Mouse (Mus musculus) stomach, embryonic 15.5 days (tissue): Measurements from ENCODE around the gene Anln. TPM values are rescaled to one million over a fixed set of nuclear protein-coding genes. Genes with fewer than 3 reads are reported as not detected.

Source experiments
- ATAC-seq: fragments of 200-750 bp; cut with Nextera tagmentation; 2 replicates; pipeline ENCODE4 v1.8.0; 2017; ENCODE audit warnings: low read depth, moderate number of reproducible peaks, moderate TSS enrichment; ENCODE audit not compliant: insufficient read depth, low FRiP score
- H3K27ac ChIP-seq: fragments of 300-500 bp; sonication (generic); 2 replicates; pipeline ENCODE4 v1.5.1; 2015; ENCODE audit warnings: mild to moderate bottlenecking, inconsistent platforms
- H3K27me3 ChIP-seq: fragments of 300-500 bp; sonication (generic); replicated peaks from 2 replicates; pipeline ENCODE4 v1.6.1; 2015; ENCODE audit warnings: inconsistent platforms
- H3K36me3 ChIP-seq: fragments of 300-500 bp; sonication (generic); 2 replicates; pipeline ENCODE4 v1.6.1; 2015; ENCODE audit warnings: inconsistent platforms
- H3K4me1 ChIP-seq: fragments of 300-500 bp; sonication (generic); 2 replicates; pipeline ENCODE4 v1.6.1; 2015; ENCODE audit warnings: inconsistent platforms
- H3K4me2 ChIP-seq: fragments of 300-500 bp; sonication (generic); 2 replicates; pipeline ENCODE4 v1.6.1; 2015; ENCODE audit warnings: mild to moderate bottlenecking, inconsistent platforms
- H3K4me3 ChIP-seq: fragments of 300-500 bp; sonication (generic); replicated peaks from 2 replicates; pipeline ENCODE4 v1.5.1; 2015; ENCODE audit warnings: inconsistent platforms
- H3K9ac ChIP-seq: fragments of 300-500 bp; sonication (generic); 2 replicates; pipeline ENCODE4 v1.6.1; 2015; ENCODE audit warnings: inconsistent platforms
- H3K9me3 ChIP-seq: fragments of 300-500 bp; sonication (generic); 2 replicates; pipeline ENCODE4 v1.6.1; 2016; ENCODE audit warnings: inconsistent platforms
- WGBS: fragments of 180-500 bp; shearing (Covaris S2); methylation state at CpG from one replicate; pipeline ENCODE4 v1.1.7; 2015; 5-methylcytosine and 5-hydroxymethylcytosine counted together
- polyA plus RNA-seq: library from polyadenylated mRNA; unstranded; fragments of >200 nt; fragmentation: Nextera tagmentation; extraction: Ambion mirVana; gene quantifications from 2 replicates; pipeline ENCODE4 v1.2.1, GENCODE M21; 2015

The Anln gene
- polyA plus RNA-seq, 1 experiment from 2014 or later: 47.9 TPM

- Histone ChIP-seq H3K9ac (no peak overlapping the region; the same call in 1 of the 2 replicates), H3K27ac (no peak overlapping the region), H3K9me3 (no peaks in the 10 kb centered on the region), H3K4me1 (no peaks in the 10 kb centered on the region), H3K36me3 (no peaks in the 10 kb centered on the region), H3K27me3 (no peaks in the 10 kb centered on the region), H3K4me2 (no peak overlapping the region), H3K4me3 (no peak overlapping the region)
- WGBS: 40% methylated on average over 4 of the region's 4 CpGs
- no peak for ATAC-seq
Observed at GRCm38 (mm10) chr9:22399021-22399420, 10.0 kb upstream of the Anln start.

DNA sequence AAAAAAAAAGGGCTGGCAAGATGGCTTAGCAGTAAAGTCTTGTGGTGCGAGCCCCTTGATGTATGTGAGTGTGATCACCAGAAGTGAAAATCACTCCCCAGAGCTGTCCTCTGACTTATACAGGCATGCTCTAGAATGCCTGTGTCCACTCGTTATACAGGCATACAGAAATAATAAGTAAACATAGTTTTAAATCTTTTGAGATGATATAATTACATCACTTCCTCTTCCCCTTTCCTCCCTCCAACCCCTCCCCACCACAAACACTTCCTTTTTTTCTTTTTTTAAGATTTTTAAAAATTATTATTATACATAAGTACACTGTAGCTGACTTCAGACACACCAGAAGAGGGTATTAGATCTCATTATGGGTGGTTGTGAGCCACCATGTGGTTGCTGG, 5.7 kb upstream of the Anln start:
- H3K36me3 ChIP-seq: no peaks in the 10 kb centered on the region
- no peak overlapping the region for H3K4me2 ChIP-seq
- H3K27ac ChIP-seq: no peak overlapping the region
- WGBS: 69% methylated on average over 2 of the region's 2 CpGs
- H3K9me3 ChIP-seq: no peaks in the 10 kb centered on the region
- no peak overlapping the region for H3K4me3 ChIP-seq
- no peak for ATAC-seq
- H3K9ac ChIP-seq: no peak overlapping the region
- H3K4me1 ChIP-seq: 0 out of 2 replicates have a peak, but pooled peaks cover 3% of the 10 kb centered on the region
- no peaks in the 10 kb centered on the region for H3K27me3 ChIP-seq

GRCm38 (mm10) chr9:22390390-22390789, 1.4 kb upstream of the Anln start:
- no peak for ATAC-seq
- Histone ChIP-seq H3K27ac (no peak overlapping the region), H3K4me1 (0 out of 2 replicates have a peak, but pooled peaks cover 10% of the 10 kb centered on the region), H3K27me3 (no peaks in the 10 kb centered on the region), H3K9me3 (no peaks in the 10 kb centered on the region), H3K4me3 (no peak overlapping the region), H3K36me3 (no peaks in the 10 kb centered on the region), H3K4me2 (no peak overlapping the region), H3K9ac (no peak overlapping the region)
- 65% methylated on average over 5 of the region's 5 CpGs for WGBS

DNA sequence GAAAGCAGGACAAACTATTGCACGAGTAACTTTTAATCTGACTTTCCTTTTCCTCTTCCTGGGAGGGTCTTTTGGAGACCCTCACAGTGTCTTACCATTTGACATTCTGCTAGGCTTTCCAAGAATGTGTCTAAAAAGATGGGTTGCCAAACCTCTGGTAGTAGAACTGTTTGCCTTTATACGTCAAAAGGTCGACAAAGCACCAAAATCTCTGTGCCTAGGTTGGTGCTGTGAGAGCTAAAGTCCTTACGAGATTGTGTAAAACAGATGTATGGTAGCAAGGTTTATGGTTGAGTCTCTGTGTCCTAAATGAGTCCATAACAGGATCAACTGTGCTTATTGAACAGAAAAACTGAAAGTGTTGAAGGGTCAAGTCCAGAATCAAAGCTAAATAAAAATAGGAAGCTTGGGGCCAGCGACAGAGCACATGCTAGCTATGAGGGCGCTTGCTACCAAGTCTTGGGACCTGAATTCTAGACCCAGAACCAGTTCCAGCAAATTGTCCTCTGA, 803 bp upstream of the Anln start:
- Histone ChIP-seq H3K27me3 (no peaks in the 10 kb centered on the region), H3K27ac (peak overlapping the region; percentile 94), H3K9me3 (no peaks in the 10 kb centered on the region), H3K4me1 (0 out of 2 replicates have a peak, but pooled peaks cover 10% of the 10 kb centered on the region), H3K9ac (peak overlapping the region; percentile 60; the same call in 1 of the 2 replicates), H3K4me2 (peak overlapping the region; percentile 89), H3K4me3 (peak overlapping the region; percentile 69; the same call in 1 of the 2 replicates), H3K36me3 (no peaks in the 10 kb centered on the region)
- ATAC-seq: no peak
- WGBS: 53% methylated on average over 6 of the region's 6 CpGs

DNA sequence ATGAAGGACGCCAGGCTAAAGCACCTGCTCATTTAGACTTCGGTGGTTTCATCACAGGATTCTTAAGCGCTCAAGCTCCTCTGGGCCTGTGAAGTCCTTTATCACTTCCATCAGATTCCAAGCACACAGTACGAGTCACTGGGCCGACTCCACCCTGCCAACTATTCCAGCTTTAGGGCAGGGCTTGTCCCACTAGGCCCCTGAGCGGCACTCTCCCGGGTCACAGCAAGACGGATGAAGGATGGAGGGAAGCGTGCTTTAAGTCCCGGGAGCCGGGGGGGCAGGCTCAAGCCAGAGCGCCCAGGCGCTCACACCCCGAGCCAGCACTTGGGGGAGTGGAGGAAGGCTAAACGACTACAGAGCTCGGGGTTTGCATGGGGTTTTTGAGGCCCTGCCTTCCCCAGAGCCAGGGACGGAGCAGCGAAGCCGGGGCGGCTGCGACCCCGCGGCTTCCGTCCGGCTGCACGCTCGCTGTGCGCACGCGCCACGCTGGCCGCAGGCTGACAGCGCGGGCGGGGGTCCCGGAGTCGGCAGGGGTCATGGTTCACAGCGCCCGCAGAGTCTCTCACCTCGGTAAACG, 497 bp downstream of the Anln start:
- peak overlapping the region; percentile 94 for H3K27ac ChIP-seq
- 0 out of 2 replicates have a peak, but pooled peaks cover 10% of the 10 kb centered on the region for H3K4me1 ChIP-seq
- no peaks in the 10 kb centered on the region for H3K36me3 ChIP-seq
- ATAC-seq: peak; percentile 66
- H3K9me3 ChIP-seq: no peaks in the 10 kb centered on the region
- H3K4me3 ChIP-seq: peak overlapping the region; percentile 69
- peak overlapping the region; percentile 75 for H3K9ac ChIP-seq
- H3K27me3 ChIP-seq: no peaks in the 10 kb centered on the region
- H3K4me2 ChIP-seq: peak overlapping the region; percentile 89
- under 1% methylated on average over 41 of the region's 41 CpGs for WGBS

GRCm38 (mm10) chr9:22387901-22388300, 1.1 kb downstream of the Anln start:
- no peaks in the 10 kb centered on the region for H3K27me3 ChIP-seq
- no peak for ATAC-seq
- peak overlapping the region; percentile 94; the same call in 1 of the 2 replicates for H3K27ac ChIP-seq
- 14% methylated on average over 6 of the region's 6 CpGs for WGBS
- H3K4me1 ChIP-seq: 0 out of 2 replicates have a peak, but pooled peaks cover 10% of the 10 kb centered on the region
- no peaks in the 10 kb centered on the region for H3K9me3 ChIP-seq
- peak overlapping the region; percentile 89 for H3K4me2 ChIP-seq
- H3K36me3 ChIP-seq: no peaks in the 10 kb centered on the region
- H3K9ac ChIP-seq: peak overlapping the region; percentile 75; the same call in 1 of the 2 replicates
- peak overlapping the region; percentile 69 for H3K4me3 ChIP-seq

GRCm38 (mm10) chr9:22385890-22386289, 3.1 kb downstream of the Anln start:
- no peak overlapping the region for H3K4me2 ChIP-seq
- WGBS: 54% methylated on average over 2 of the region's 2 CpGs
- no peak for ATAC-seq

DNA sequence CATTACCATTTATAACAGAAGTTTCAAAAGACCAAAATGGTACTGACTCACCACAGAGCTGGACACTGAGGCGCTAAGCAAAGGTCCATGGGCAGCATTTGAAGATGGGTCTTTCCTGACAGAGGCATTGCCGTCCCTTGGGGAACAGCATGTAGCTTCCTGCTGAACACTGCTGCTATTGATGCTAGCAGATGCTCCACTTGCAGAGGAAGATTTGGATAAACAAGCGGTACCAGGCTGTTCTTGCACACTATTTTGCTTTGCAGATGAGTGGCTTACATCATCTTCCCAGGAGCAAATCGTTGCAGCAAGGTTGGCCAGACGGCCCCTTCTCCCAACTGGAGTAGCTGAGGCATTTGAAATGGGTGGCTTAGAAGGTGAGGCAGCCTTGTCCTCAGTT, 12.9 kb downstream of the Anln start:
- H3K4me3 ChIP-seq: no peak overlapping the region
- H3K4me1 ChIP-seq: no peaks in the 10 kb centered on the region
- ATAC-seq: no peak
- H3K36me3 ChIP-seq: peaks cover 62% of the 10 kb centered on the region
- H3K9me3 ChIP-seq: no peaks in the 10 kb centered on the region; the same call in 1 of the 2 replicates
- no peaks in the 10 kb centered on the region for H3K27me3 ChIP-seq
- H3K27ac ChIP-seq: no peak overlapping the region
- WGBS: 83% methylated on average over 5 of the region's 5 CpGs
- H3K9ac ChIP-seq: no peak overlapping the region
- H3K4me2 ChIP-seq: no peak overlapping the region

More at GRCm38 (mm10) chr9:22385890-22386289, 3.1 kb downstream of the Anln start:
- Histone ChIP-seq H3K27ac (no peak overlapping the region), H3K4me1 (0 out of 2 replicates have a peak, but pooled peaks cover 10% of the 10 kb centered on the region), H3K4me3 (no peak overlapping the region), H3K9ac (no peak overlapping the region), H3K36me3 (peaks cover 11% of the 10 kb centered on the region; the same call in 1 of the 2 replicates), H3K9me3 (no peaks in the 10 kb centered on the region), H3K27me3 (no peaks in the 10 kb centered on the region)

DNA sequence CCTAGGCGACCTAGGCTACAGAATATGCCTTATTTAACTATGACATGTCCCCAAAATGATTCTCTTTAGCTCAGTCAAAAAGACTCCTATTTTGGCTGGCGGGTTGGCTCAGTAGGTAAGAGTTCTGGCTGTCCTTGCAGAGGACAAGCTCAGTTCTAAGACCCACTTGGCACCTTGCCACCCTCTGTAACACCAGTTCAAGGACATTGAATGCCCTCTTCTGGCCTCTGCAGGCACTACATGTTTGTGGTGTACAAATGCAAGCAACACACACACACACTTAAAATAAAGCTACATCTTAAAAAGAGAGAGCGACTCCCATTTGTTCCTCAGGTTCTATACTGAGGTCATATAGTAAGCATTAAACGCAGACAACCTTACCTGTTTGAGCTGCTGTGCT, 16.2 kb downstream of the Anln start:
- Histone ChIP-seq H3K4me3 (no peak overlapping the region), H3K9ac (no peak overlapping the region), H3K36me3 (peaks cover 56% of the 10 kb centered on the region), H3K9me3 (no peaks in the 10 kb centered on the region; the same call in 1 of the 2 replicates), H3K4me2 (no peak overlapping the region), H3K4me1 (no peaks in the 10 kb centered on the region), H3K27ac (no peak overlapping the region), H3K27me3 (no peaks in the 10 kb centered on the region)
- 91% methylated on average over 4 of the region's 4 CpGs for WGBS
- no peak for ATAC-seq

DNA sequence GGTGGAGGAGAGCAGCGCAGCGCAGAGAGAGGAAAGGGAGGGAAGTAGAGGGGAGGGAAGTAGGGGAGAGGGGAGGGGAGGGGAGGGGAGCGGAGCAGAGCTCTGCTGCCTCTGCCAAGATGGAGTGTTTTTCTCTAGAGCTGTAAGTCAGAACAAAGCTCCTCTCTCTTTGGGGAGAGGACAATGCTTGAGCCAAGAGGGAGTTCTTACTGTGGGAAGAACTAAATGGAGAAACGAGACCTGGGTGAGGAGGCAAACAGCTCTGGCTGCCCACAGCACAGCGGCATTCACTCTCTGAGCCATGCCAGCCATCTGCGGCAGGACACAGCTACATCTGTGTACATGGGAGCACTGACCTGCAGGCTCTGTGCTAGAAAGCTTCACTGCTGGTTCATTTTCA, 21.0 kb downstream of the Anln start:
- no peak for ATAC-seq
- no peaks in the 10 kb centered on the region for H3K9me3 ChIP-seq
- H3K4me2 ChIP-seq: no peak overlapping the region
- no peak overlapping the region for H3K9ac ChIP-seq
- no peak overlapping the region for H3K27ac ChIP-seq
- H3K36me3 ChIP-seq: peaks cover 63% of the 10 kb centered on the region
- H3K4me3 ChIP-seq: no peak overlapping the region
- WGBS: 68% methylated on average over 6 of the region's 6 CpGs
- H3K4me1 ChIP-seq: no peaks in the 10 kb centered on the region
- H3K27me3 ChIP-seq: no peaks in the 10 kb centered on the region

- H3K9me3 ChIP-seq: no peaks in the 10 kb centered on the region
- no peak overlapping the region for H3K4me2 ChIP-seq
- H3K4me1 ChIP-seq: no peaks in the 10 kb centered on the region
- 93% methylated on average over 10 of the region's 10 CpGs for WGBS
- H3K27ac ChIP-seq: no peak overlapping the region
- no peak for ATAC-seq
- H3K4me3 ChIP-seq: no peak overlapping the region
- H3K36me3 ChIP-seq: peaks cover 59% of the 10 kb centered on the region
- H3K9ac ChIP-seq: no peak overlapping the region
- no peaks in the 10 kb centered on the region for H3K27me3 ChIP-seq
Observed at GRCm38 (mm10) chr9:22366621-22367020, 22.4 kb downstream of the Anln start.

- Histone ChIP-seq H3K4me3 (no peak overlapping the region), H3K9me3 (no peaks in the 10 kb centered on the region), H3K27me3 (no peaks in the 10 kb centered on the region), H3K9ac (no peak overlapping the region), H3K36me3 (peaks cover 59% of the 10 kb centered on the region), H3K4me1 (no peaks in the 10 kb centered on the region), H3K4me2 (no peak overlapping the region), H3K27ac (no peak overlapping the region)
- no peak for ATAC-seq
- 83% methylated on average over 2 of the region's 2 CpGs for WGBS
Observed at GRCm38 (mm10) chr9:22366221-22366620, 22.8 kb downstream of the Anln start.
